Mouse (Mus musculus): ENCODE measurements at regions not wholly inside any gene's neighbourhood (a gene's known extent, or its start where the extent isn't known, plus 50 kb on each side); places are given as distances from the start of the nearest gene placed in this dataset.

DNA sequence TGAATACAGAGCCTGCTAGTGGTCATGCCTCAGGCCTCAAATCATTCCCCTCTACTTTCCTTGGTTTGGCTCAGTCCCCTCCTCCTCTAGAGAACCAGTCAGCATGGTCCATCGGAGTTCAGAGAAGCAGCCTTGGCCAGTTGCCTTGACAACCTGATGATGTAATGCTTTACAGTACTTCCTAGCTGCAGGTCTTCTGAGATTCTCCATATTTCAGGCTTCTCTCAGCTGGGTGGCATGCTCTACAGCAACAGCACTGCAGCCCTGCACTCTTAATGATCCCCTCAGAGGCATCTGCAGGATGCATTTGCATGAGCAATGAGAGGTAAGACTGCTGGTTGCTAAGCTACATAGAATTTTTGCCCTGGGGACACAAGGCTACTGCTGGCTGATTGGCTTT lies 514.7 kb upstream of the Nbea start:
- TF ChIP-seq CTCF (IDR thresholded peaks at IDR 0.05; ENCODE audit: low read depth): no peak
- TF ChIP-seq EP300 (IDR thresholded peaks at IDR 0.05; ENCODE audit: low read depth): no peak
